Mouse (Mus musculus) 3134 (cell line): Measurements from ENCODE around the gene Ror1.

ENCODE experiments used
- DNase-seq: peaks from one replicate; pipeline ENCODE4 v3.0.0-alpha.2; 2011; ENCODE audit warnings: low spot score; ENCODE audit not compliant: insufficient read length; ENCODE audit errors: extremely low read depth

Ror1 gene

GRCm38 (mm10) chr4:100244701-100245100 is 149.1 kb downstream of the Ror1 start:
- no peak for DNase-seq

GRCm38 (mm10) chr4:100247826-100248225 is 152.2 kb downstream of the Ror1 start:
- no peak for DNase-seq

GRCm38 (mm10) chr4:100248273-100248672 is 152.7 kb downstream of the Ror1 start:
- DNase-seq: no peak

GRCm38 (mm10) chr4:100251270-100251669 is 155.7 kb downstream of the Ror1 start:
- no peak for DNase-seq

- no peak for DNase-seq
Measured at GRCm38 (mm10) chr4:100252050-100252449, 156.5 kb downstream of the Ror1 start.

- no peak for DNase-seq
Measured at GRCm38 (mm10) chr4:100252646-100253045, 157.1 kb downstream of the Ror1 start.

- no peak for DNase-seq
Measured at GRCm38 (mm10) chr4:100253401-100253800, 157.8 kb downstream of the Ror1 start.

- DNase-seq: no peak
Measured at GRCm38 (mm10) chr4:100253831-100254230, 158.2 kb downstream of the Ror1 start.

GRCm38 (mm10) chr4:100258462-100258861 is 162.9 kb downstream of the Ror1 start:
- DNase-seq: no peak

- DNase-seq: no peak
Measured at GRCm38 (mm10) chr4:100263917-100264316, 168.3 kb downstream of the Ror1 start.

- DNase-seq: no peak
Measured at GRCm38 (mm10) chr4:100271059-100271735, 175.6 kb downstream of the Ror1 start.

- no peak for DNase-seq
Measured at GRCm38 (mm10) chr4:100271736-100272127, 176.1 kb downstream of the Ror1 start.

GRCm38 (mm10) chr4:100273356-100273755 is 177.8 kb downstream of the Ror1 start:
- DNase-seq: no peak

- peak; percentile 9 for DNase-seq
Measured at GRCm38 (mm10) chr4:100273807-100274480, 178.4 kb downstream of the Ror1 start.

GRCm38 (mm10) chr4:100276482-100276881 is 180.9 kb downstream of the Ror1 start:
- DNase-seq: no peak

GRCm38 (mm10) chr4:100276970-100277369 is 181.4 kb downstream of the Ror1 start:
- DNase-seq: no peak

- no peak for DNase-seq
Measured at GRCm38 (mm10) chr4:100283171-100283880, 187.7 kb downstream of the Ror1 start.

- DNase-seq: no peak
Measured at GRCm38 (mm10) chr4:100284528-100284927, 188.9 kb downstream of the Ror1 start.

- DNase-seq: peak; percentile 7
Measured at GRCm38 (mm10) chr4:100286111-100286541, 190.5 kb downstream of the Ror1 start.

- no peak for DNase-seq
Measured at GRCm38 (mm10) chr4:100286800-100287199, 191.2 kb downstream of the Ror1 start.

GRCm38 (mm10) chr4:100287829-100288228 is 192.2 kb downstream of the Ror1 start:
- DNase-seq: no peak
